Mouse (Mus musculus): ENCODE measurements around the gene Cby1.

DNA sequence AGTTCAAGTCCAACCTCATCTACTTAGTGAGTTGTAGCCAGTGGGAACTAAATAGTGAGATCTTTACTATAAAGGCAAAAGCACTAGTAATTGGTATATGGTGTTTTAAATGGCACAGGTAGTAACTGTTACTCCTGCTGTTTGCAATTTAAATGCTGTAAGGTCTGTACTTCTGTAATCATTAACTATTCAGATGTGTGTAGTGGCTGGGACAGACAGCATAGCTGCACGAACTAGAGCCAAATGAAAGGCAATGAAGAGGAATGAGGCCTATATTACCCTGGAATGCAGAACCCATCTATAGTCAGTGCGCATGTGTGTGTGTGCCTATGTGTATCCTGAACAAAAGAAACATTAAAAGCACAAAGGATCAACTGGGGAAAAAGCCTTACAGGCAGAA is 18.9 kb downstream of the Cby1 start:
- TF ChIP-seq GATA1 (IDR thresholded peaks at IDR 0.05; ENCODE audit: low read length): no peak
- TF ChIP-seq TAL1 (IDR thresholded peaks at IDR 0.05; ENCODE audit: low read length): no peak

Data from erythroblast, embryonic 14.5 days (primary cell).